Mouse (Mus musculus): ENCODE measurements around the gene Btbd18.
A peak's percentile ranks its signal among the peaks of the same experiment; 100 is the strongest.
"Not testable (repeated sequence)": the region's sequence is repeated elsewhere in the genome, so short reads cannot be mapped to it uniquely, and the experiment has no call there.

Btbd18 gene

DNA sequence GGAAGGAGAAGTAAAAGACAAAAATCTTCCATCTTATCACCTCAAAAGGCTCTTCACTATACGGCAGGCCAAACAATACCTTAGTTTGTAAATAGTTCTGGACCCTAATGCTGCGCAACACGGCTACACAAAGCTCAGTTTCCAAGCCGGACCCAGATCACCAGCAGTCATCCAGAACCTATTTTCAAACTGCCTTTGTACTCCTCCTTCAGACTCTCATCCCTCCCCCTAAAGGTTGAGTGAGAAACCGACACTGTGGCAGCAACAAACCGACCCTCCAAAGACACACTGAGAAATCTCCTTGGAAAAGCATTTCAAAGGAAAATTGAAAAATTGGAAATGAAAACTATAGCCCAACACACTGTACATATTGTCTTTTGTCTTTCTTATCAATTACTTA, 10.5 kb upstream of the Btbd18 start:
- no peak for DNase-seq

DNA sequence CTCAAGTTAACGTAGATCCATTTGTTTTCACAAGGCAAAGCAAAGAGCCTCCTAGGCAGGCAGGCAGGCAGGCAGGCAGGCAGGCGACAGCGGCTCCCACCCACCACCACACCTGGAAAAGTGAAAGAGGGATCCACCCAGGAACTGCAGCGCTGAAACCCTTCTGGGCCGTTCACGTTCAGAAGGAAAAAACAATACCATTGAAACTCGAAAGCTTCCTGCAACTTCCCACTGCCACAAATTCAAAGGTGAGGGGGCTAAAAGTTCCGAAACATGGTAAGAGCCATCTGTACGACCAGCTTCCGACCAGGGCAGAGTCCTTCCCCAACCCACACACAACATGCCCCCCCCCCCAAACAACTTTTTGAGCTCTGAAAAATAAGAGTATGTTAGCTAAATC, 9.2 kb upstream of the Btbd18 start:
- peak; percentile 35 for DNase-seq

DNA sequence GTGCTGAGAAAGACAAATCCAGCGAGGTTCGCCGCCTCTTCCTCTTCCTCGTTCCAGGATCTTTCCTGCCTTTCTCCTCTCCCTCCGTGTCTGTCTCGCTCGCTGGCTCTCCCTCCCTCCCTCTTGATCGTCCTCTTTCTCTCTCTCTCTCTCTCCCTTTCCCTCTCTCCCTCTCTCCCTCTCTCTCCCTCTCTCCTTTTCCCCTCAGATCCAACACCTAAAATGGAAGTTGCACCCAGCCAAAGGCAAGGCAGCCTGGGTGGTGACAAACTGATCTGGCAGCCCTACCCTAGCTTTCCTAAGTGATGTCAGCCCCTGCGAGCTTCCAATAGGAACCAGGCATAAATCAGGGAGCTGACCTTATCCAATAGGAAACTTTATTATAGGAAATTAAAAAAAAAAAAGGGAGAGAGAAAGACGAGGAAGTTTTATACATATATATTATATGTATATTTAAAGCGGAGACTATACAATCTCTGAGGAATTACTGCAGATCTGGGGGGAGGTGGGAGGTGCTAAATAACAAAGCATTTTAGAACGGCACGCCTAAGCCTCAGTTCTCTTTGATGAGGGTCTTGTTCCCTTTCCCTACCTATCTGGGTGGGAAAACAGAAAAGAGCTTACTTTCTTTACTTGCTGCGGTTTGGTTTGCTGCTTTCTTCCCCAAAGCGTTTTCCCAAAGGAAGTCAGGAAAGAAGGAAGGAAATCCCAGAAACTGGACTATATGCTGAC, 8.2 kb upstream of the Btbd18 start, which contains the start of gene Ctnnd1:
Ctnnd1 (minus strand) TSS at position 302 of the 732 bp plus-strand sequence.
- DNase-seq, result peak; percentile 94

DNA sequence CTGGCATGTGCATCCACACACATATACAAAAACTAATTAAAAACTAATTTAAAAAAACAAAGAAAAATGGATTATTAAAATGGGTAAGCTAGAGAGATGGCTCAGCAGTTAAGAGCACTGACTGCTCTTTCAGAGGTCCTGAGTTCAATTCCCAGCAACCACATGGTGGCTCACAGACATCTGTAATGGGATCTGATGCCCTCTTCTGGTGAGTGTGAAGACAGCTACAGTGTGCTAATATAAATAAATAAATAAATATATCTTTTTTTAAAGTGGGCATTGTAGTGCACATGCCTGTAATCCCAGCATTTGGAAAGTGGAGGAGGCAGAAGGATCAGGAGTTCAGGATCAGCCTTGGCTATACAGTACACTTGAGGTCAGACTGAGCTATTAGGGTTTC, 5.5 kb upstream of the Btbd18 start:
- peak; percentile 36 for DNase-seq

DNA sequence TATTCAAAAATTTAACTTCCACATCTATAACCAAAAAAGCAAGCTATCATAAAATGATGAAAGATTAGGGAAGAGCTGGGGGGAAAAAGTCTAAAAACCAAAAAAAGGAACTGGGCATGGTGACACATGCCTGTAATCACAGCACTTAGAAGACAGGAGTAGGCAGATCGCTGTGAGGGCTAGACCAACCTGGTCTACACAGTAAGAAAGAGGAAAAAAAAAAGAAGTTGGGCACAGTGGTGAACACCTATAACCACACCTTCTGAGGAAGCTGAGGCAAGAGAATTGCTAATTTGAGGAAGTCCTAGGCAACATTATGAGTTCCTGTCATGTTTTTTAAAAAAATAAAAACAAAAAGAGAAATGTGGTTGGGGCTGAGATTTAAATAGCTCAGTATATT, 3.0 kb upstream of the Btbd18 start:
- no peak for DNase-seq

DNA sequence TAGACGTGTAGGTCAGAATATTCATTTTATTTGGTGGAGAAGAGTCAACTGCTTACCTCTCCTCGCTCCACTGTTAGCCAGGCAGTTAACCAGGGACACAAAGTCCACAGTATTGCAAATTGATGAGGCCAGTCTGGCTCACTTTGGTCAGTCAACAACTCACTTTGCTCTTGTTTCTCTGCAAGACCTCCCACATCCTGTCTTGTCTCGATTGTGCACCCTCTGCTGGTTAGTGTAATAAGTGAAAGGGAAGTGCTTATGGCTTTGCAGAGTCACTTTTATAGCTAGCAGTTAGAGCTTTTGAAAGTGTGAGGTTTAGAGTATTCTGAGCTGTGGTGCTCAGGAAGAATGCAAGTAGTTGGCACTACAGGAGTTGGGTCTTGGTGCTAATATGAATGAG, 1.4 kb downstream of the Btbd18 start:
- DNase-seq, result peak; percentile 87

DNA sequence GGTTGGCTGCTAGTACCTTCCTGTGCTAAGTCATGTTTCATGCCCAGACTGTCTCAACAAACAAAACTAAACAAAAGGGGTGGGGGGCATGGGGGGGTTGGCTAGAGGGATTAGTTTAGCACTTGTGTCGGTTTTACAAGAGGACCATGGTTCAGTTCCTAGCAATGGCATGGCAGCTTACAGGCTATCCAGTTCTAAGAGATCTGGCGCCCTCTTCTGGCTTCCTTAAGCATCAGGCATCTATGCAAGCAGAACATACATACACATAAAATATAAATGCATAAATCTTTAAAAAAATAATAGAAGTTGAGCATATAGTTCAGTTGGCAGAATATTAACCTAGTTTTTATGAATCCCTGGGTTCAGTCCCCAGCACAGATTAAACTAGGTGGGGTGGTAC, 4.0 kb downstream of the Btbd18 start:
- DNase-seq, result peak; percentile 64

DNA sequence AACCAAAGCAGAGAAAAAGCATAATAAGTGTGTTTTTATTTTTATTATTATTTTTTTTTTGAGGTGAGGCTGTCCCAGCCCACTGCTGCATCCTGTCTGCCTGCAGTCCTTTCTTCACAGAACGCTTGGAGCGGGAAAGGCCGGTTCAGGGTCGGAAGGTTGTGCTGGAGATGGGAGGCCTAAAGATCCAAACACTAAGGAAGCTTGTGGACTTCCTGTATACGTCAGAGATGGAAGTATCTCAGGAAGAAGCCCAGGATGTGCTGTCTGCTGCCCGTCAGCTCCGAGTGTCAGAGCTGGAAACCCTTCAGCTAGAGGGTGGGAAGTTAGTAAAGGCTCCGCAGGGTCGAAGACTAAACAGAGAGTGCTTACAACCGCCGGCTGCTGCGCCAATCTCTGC, 7.2 kb downstream of the Btbd18 start:
- DNase-seq, result peak; percentile 41

DNA sequence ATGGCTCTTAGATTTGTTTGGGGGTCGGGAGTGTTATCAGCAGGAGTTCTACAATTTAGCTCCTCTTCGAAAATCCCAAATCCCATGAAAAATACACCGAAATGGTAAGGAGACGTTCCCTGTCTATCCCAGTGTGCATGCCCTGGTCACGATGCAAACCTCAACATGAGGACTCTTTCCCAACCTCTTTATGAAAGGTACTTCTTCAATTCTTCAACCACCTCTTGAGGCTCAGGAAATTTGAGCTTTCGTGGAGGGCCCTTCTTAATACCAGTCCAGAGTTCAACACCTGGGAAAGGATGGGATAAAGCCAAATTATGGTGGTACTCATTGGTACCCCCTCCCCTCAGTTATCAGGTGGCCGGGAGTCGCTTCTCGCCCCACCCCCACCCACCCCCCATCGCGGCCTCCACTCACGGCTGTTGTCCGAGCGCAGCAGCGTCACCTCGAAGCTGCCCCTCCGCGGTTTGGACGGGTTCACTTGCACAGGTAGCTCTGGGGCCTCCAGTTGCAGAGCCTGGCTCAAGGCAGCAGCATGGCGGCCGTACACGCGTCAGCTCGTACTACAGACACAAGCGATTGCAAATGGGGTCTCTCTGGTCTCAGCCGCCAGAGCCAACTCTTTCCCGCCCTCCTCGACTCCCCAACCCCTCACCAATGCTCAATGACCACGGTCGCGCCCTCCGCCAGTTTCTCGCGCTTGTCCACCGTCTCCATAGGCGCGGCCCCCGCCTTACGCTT, 11.1 kb downstream of the Btbd18 start:
- DNase-seq, result no peak

DNA sequence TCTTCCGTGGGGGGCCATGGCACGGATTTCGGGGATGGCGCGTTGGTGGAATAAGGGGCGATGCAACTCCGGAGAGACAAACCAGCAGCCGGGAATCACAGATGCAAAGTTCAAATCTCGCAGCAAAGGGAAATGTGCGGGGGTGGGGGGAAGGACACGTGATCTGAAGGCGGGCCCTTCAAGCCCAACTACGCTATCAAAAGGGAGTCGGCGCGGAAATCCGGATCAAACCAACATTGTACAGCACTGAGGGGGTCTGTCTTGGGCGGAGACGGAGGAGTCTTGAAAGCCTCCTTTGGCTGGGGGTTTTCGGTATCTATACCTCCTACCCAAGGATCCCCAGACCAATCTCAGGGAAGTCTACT, 11.7 kb downstream of the Btbd18 start, which contains the start of gene Selenoh:
Selenoh (minus strand) TSS at position 202 of the 365 bp plus-strand sequence.
- DNase-seq, result peak; percentile 81

DNA sequence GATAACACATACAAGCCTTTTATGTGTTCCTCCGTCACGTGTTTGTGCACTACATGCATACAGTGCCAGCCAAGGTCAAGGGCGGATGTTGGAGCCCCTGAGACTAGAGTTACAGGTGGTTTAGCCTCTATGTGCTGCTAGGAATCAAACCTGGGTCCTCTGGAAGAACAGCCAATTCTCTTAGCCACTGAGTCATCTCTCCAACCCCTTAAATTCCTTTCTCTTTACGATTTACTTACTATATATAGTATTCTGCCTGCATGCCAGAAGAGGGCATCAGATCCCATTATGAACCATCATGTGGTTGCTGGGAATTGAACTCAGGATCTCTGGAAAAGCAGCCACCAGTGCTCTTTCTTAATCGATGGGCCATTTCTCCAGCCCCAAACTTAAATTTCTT, 12.7 kb downstream of the Btbd18 start:
- not testable (repeated sequence) for DNase-seq

DNA sequence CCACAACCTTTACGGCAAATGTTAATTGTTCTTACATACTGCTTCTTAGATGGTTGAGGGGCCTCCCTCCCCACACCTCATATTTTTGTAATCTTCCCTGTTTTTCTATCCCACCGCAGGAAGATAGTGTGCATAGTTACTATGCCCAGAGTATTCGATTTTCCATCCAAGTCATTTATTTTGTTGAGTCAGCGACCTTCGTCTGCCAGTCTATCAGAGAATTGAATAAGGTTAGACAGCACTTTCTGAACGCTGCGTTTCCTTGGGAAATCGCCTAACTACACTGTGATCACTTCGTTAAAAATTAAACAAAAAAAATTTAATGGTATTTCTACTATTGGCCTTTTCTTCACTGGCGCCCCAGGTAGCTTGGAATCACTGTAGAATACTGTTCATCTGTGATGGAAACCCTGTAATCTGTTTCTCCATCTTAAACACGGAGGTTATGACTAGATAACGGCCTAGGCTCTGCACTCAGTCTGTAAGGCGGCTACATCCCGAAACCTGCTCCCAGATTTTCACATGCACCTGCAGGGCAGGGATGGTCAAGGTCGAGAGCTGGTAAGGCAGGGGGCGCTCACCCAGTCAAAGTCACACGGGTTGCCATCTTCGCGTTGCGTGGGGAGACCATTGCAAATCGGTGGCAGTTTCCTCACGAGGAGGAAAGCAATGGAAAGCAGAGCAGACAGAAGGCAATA, 18.5 kb downstream of the Btbd18 start:
- no peak for DNase-seq

DNA sequence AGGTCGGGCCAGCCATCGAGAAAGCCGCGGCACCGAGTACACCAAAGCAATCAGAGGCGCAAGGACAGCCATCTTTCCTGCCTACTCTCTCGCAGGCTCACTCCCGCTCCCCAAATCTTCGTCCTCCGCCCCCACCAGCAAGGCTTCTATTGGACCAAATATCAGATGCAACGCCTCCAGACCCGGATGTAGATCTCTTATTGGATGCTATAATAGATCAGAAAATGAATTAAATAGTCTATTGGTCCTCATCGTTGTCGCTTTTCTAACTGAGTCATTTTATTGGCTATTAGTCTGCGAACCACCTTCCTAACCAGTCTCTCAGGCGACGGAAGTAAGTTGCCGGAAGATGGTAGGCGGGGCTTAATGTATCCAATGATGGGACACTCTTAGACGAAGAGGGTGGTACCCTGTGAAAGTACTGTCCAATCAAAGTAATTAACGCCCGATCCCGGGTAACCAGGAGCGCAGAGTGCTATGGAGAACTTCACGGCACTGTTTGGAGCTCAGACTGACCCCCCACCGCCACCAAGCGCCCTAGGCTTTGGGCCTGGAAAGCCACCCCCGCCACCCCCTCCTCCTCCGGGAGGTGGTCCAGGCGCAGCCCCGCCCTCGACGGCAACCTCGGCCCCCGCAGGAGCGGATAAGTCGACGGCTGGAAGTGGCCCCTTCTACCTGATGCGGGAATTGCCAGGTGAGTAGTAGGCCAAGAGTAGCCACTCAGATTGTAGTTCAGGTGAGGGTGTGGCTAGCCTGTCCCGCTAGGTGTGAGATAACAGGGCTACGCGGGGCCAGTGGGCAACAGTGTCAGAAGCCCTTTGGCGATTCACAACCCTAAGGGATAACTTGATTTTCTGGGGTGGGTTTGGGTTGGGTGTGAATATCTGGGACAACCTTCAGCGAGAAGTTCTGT, 19.3 kb downstream of the Btbd18 start, which contains the start of the genes Gm28635 and Med19:
Gm28635 (minus strand) TSS at position 74 of the 913 bp plus-strand sequence.
Med19 (plus strand) TSS at position 435 of the 913 bp plus-strand sequence.
- DNase-seq, result peak; percentile 99

DNA sequence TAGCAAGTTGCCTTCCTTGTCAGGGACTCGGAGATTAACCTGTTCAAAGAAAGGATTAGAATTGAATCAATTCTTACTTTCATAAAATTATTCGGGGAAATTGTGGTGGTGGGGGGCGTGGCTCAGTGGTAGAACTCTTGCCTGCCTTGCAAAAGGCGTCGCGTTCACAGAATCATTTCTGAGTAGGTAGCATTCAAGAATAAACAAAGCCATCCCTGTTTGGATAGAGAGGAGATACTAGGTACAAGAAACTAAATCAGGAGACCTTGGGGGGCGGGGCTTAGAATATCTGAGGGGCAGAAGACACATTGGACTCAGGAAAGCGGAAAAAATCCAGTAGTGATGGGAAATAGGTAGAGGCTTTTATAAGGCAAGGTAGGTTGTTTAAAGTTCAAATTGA, 20.1 kb downstream of the Btbd18 start, which contains the start of gene Tmx2:
Tmx2 (minus strand) TSS at position 125 of the 400 bp plus-strand sequence.
- no peak for DNase-seq

DNA sequence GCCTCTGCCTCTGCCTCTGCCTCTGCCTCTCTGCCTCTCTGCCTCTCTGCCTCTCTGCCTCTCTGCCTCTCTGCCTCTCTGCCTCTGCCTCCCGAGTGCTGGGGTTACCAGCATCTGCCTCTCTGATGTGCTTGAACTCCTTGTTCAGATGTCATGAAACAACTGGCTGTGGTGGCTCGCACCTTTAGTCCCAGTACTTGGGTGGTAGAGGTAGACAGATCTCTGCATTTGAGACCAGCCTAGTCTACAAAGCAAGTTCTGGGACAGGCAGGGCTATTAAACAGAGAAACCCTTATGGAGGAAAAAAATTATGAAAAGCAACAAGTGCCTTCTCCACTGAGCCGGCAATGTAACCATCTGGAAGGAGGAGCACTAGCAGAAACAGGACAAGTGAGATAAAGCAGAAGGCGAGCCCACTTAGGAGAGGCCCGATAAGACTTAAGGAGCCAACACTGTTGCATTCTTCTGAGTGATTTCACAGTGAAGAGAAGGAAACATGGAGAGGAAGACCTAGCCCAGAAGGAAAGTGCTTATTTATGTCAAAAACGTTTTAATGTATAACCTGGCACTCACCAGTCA, 23.8 kb downstream of the Btbd18 start:
- no peak for DNase-seq

DNA sequence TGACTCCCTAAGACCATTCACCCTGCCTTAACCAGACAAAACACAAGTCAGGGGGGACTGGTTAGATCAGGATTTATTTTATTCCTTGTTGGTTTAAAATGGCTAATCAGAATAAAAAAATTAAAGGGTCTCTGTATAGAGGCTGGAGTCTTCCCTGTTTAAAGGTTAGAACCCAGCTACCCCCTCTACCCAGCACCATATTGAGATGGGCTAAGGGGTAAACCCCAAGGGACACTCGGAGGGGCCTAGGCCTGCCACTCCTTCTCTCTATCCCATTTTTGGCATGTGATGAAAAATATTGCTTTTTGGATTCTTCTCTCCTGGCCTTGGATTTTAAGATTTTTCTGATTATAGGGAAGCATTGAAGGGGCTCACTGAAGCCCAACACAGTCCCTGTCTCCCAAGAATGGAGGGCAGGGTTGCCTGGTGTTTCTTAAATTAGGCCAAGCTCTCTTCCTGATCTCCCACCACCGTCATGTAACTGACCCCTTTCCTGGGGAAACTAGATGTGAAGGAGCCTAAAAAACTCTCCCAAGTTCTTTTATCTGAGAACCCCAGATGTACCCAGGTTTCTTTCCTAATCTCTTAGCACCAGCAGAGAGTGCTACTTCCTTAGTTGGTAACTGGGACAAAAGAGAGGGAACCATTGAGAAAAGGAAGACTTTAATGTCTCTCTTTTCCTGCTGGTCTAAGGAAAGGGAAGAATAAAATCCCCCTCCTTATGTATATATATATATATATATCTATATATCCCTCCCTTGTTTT, 29.4 kb downstream of the Btbd18 start:
- DNase-seq, result no peak

DNA sequence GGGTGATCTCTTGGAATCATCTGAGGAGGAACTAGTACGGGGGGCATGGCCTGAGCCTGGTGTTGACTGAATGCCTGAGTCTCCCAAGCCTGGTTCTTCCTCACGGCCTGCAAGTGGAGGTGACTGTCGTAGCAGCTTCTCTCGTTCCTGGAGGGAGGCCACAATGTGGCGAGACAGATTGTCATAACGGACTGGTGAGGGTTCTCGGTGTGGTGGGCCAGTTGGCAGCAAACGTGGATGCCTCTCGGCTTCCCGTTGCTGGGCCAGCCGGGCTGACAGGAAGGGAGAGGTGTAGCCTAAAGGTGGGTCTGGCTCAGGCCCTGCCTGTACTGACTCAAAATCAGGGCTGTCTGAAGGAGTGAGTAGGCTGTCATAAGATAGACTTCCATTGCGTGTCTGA, 31.2 kb downstream of the Btbd18 start:
- DNase-seq, result no peak

DNA sequence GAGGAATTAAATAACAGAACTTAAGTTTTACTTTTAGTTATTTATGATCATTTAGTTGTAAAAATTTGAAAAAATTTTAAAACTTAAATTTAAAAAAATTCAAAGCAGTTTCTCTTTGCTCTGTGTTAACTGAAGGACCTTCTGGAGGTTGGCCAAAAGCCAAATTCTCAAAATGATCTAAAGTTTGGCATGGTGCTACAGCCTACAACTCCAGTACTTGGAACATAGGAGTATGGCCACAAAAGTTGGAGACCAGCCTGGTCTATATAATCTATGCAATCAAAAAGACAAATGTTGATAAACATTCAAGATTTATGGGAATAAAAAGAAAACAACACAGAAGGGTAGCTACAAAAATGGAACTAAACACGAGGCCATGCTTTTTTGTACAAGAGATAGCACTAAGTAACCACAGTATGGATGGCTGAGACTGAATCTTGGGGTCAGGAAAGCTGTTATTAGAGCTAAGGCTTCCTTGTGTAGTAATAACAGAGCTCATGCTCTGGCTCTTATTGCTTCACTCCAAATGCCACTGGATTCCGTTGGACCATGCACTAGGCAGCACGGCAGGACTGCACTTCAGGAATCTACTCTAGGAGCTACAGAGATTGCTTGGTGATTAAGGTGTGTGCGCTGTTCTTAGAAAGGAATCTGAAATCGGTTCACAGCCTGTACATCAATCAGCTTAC, 36.3 kb downstream of the Btbd18 start:
- DNase-seq, result no peak

DNA sequence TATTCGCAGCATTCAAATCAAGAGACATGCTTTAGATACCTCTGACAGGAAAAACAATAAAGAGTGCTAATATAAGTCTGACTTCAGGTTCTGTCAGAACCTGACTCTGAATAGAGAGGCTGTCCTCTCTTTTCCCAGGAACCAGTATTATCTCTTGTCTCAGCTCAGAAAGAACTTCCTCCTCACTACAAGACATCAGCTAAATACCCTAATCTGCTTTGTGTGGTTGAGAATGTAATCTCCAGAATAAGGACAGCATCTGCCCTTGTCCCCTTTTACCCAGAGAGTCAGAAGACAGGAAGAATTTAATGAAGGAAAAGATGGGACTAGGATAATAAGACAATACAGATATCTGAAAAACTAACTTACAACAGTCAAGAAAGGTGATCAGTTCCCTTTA, 44.6 kb downstream of the Btbd18 start:
- no peak for DNase-seq

DNA sequence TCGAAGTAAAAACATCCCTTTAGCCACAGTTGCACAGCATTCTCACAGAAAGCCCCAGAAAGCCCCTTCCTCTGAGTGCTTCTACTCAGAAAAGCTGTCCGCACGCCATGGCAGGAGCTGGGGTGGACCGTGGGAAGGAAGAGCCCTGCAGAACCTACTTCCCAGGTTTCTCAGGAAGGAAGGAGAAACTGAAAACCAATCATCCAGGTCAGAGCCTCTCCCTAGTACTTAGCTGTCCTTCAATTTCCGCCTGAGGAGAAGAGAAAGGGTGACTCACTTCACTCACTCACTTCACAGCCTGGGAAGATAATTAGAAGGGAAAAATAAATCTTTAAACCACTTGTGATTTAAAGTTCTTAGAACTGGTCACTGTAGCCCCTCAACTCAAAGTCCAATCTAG, 45.5 kb downstream of the Btbd18 start:
- DNase-seq, result no peak

DNA sequence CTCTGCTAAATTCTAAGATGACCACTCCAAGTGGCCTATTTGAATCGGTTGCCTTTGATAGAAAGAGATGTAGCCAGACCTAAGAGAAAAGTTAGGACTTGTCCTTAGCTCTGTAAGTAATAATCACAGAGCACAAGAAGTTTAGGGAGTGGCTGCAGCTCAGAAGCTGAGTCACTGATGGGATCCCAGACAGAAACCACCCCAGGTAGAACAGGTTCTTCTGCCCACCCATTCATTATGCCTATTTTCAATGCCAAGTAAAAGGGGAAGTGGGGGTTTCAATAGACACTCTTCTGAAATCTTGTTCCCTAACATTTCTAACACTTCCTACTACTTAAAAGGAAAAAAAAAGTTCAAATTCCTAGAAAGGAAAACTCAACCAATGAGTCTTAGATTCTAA, 46.4 kb downstream of the Btbd18 start:
- DNase-seq, result no peak

All from kidney, adult 9 months (tissue).